Mouse (Mus musculus) left cerebral cortex, postnatal 36 days (tissue): Measurements from ENCODE around the gene Arnt2. TPM values are rescaled to one million over a fixed set of nuclear protein-coding genes. Genes with fewer than 3 reads are reported as not detected.

Experiments used
- DNase-seq, 2 experiments: peaks; one replicate each; pipeline ENCODE4 v3.0.0; 2021 to 2022; ENCODE audit warnings: low spot score in 2 of 2, mixed read lengths in 1 of 2
- intact Hi-C: fragments of 180-260 bp; cut with DNase I; formaldehyde crosslinking; loops from one replicate; pipeline ENCODE4 v1.15.1; 2025
- total RNA-seq, 2 experiments: library from RNA; stranded (reverse); gene quantifications; 2 replicates each; pipeline ENCODE4 v1.2.3; 2021

Gene Arnt2
- total RNA-seq, result 100 to 1,000 TPM; 224 to 265 TPM

GRCm38 (mm10) chr7:84409896-84410521 lies at the start of gene Arnt2:
Gene Arnt2, minus strand, starts transcription at chr7:84410176.
- intact Hi-C loops, result loop anchor here (2.0 to 5.0 kb wide), 2 partner anchors 37 to 38 kb away; no protein-coding TSS in a partner anchor
- peak; percentile 68 to 80 for DNase-seq

DNA sequence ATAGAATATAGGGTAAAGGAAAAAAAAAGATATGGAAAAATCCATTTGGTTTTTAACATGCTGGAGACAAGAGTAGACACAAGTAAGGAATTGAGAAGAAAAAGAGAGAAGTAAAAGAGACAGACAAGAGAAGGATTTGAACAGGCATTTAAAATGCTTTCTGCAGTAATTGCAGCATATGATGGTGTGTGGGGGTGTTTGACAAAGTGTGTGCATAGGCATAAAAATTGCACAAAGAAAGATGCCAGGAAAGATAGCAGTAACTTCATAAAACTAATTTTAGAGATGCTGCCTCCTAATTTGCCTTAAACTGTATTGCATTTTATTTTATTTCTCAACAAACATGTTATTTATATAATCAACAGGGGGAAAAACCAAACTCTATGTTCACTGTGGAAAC lies 41.7 kb upstream of the Arnt2 start:
- intact Hi-C loops, result loop anchor here (10.0 kb wide), 2 partner anchors 73 to 133 kb away; partner anchors contain the start of gene Gm2115
- no peak for DNase-seq

DNA sequence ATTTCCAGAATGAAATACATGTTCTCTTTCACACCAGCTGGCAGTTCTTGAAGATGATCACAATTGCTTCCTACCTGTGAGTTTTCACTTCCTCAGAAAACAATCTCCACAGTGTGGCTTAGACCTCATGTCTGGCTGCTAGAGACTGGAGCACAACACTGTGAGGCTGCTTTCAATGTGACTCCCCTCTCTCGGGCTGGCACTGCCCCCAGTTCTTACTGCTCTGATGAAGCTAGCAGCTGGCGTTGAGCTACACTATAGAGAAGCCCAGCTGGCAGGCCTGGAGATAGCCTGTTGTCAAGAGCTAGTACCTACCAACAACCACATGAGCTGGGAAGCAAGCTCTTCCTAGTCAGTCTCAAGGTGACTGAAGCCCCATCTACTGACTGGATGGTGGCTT lies 39.1 kb upstream of the Arnt2 start:
- intact Hi-C loops, result loop anchor here (10.0 kb wide), 1 partner anchor 94 kb away; no protein-coding TSS in a partner anchor
- DNase-seq, result peak; percentile 57 to 58

GRCm38 (mm10) chr7:84448512-84448911 lies 38.5 kb upstream of the Arnt2 start:
- DNase-seq, result no peak
- intact Hi-C loops, result loop anchor here (10.0 kb wide), 1 partner anchor 94 kb away; no protein-coding TSS in a partner anchor

- intact Hi-C loops, result loop anchor here (2.0 to 10.0 kb wide), 2 partner anchors 37 to 93 kb away; partner anchors contain the start of gene Arnt2
- DNase-seq, result no peak
These were observed 37.9 kb upstream of the Arnt2 start for GRCm38 (mm10) chr7:84447740-84448435.

DNA sequence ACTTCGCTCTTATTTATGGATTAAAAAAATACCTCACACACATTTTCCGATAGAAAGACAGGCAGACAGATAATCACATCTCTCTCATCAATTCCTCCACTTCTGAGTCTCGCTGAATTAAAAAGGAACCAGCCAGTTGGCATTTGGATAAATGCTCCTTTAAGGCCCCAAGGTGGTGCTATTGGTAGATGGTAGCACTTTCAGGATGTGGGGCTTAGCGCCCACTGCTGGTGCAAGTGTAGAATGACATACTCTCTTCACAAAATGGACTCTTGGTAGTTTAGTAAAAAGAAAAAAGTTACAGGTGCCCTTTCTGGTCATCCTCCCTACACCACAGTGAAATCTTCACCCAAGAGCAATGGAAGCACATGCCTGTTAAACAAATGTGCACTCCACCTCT lies 37.1 kb upstream of the Arnt2 start:
- peak; percentile 53 to 62 for DNase-seq
- intact Hi-C loops, result loop anchor here (2.0 to 10.0 kb wide), 2 partner anchors 36 to 92 kb away; partner anchors contain the start of gene Arnt2

- intact Hi-C loops, result loop anchor here (10.0 kb wide), 1 partner anchor 88 kb away; no protein-coding TSS in a partner anchor
- DNase-seq, result no peak
These were observed 32.5 kb upstream of the Arnt2 start for GRCm38 (mm10) chr7:84442343-84442911.

DNA sequence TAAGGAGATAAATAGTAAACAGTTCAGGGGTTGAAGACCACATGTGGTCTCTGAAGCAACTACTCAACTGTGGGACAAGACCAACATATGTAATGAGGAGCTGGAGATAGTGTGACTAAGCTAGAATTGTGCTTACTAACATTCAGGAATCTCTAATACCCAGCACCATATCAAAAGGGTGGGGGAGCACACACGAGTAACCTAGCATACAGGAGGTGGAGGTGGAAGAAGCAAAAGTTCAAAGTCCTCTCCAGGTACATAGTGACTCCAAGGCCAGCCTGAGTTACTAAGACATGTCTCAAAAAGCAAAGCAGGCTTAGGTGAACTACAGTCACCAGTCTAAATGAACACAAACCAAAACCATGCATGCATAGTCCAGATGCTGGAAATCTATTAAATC lies 29.6 kb upstream of the Arnt2 start:
- intact Hi-C loops, result loop anchor here (10.0 kb wide), 1 partner anchor 85 kb away; no protein-coding TSS in a partner anchor
- no peak for DNase-seq

GRCm38 (mm10) chr7:84434901-84435300 lies 24.9 kb upstream of the Arnt2 start:
- intact Hi-C loops, result no loop called here
- no peak for DNase-seq

- DNase-seq, result peak; percentile 31 to 51
- intact Hi-C loops, result no loop called here
These were observed 22.2 kb upstream of the Arnt2 start for GRCm38 (mm10) chr7:84432151-84432550.

- intact Hi-C loops, result no loop called here
- no peak for DNase-seq
These were observed 17.2 kb upstream of the Arnt2 start for GRCm38 (mm10) chr7:84427221-84427620.

GRCm38 (mm10) chr7:84424670-84425385 lies 14.9 kb upstream of the Arnt2 start:
- intact Hi-C loops, result no loop called here
- DNase-seq, result no peak

DNA sequence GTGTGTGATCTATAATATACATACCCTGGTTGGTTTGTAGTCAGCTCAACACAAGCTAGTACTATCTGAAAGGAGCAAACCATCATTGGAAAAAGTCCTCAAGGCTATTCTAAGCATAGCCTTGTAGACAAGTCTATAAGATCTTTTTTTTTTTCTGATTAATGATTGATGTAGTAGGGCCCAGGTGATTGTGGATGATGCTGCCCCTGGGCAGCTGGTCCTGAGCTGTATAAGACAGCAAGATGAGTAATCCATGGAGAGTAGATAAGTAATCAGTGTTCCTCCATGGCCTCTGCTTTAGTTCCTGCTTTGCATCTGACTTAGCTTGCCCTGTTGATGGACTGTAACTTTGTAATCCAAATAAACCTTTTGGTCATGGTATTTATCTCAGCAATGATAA lies 11.8 kb upstream of the Arnt2 start:
- DNase-seq, result no peak
- intact Hi-C loops, result no loop called here

DNA sequence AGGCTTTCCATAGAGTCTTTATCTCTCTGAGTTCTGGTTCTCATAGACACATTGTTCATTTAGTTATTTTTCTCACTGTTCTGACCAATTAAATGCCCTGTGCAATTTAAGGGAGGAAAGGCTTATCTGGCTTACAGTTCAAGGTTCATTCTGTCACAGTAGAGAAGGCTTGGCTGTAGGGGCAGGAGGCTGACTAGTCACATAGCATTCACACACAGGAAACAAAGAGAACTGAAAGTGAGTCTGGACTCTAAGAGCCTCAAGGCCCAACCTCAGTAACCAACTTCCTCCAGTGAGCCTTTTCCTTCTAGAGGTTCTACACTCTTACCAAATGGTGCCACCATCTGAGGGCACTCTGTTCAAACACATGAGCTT lies 11.3 kb upstream of the Arnt2 start:
- intact Hi-C loops, result no loop called here
- no peak for DNase-seq

DNA sequence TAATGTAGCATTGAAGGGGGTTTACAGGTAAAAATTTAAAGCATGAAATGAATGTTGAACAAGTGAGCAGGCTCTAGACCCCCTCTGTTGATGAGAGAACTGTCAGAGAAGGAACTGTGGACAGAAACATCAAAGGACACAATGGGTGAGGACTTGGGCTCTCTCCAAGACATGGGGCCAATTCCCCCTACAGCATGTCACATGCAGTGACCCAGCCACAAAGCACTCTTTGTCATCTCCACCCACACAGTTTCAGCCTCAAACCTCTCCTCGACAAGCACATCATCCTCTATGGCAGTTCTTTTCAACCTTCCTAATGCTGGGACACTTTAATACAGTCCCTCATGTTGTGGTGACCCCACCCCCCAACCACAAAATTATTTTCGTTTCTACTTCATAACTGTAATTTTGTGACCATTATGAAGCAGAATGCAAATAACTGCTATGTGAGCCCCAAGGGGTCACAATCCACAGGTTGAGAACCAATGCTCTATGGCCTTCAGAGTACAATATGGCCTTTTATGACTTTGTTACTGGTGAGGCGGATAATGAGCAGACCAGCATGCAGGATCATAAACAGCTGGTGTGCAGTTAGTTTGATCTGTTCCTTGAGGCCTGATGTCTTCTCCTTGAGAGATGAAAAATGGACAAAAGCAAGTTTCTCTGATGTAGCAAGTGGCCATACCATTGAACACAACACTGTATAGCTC lies 10.8 kb upstream of the Arnt2 start:
- intact Hi-C loops, result no loop called here
- DNase-seq, result no peak

DNA sequence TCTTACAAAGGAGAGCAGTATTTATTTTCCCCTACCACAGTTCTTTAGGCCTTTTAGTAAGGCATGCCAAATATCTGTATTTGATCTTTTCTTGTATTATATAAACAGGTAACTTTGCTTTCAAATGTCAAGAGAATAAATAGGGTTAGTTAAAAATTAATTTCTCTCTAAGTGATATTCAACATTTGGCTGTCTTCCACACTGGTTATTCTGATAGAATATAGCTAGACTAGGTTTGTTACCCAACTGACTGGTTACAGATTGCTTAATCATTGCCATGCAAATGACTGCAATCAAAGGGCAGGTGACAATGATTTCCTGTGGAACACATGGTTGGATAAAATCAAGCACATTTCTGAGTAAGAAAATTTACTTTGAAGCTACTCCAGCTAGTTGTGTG lies 7.5 kb upstream of the Arnt2 start:
- no peak for DNase-seq
- intact Hi-C loops, result no loop called here

DNA sequence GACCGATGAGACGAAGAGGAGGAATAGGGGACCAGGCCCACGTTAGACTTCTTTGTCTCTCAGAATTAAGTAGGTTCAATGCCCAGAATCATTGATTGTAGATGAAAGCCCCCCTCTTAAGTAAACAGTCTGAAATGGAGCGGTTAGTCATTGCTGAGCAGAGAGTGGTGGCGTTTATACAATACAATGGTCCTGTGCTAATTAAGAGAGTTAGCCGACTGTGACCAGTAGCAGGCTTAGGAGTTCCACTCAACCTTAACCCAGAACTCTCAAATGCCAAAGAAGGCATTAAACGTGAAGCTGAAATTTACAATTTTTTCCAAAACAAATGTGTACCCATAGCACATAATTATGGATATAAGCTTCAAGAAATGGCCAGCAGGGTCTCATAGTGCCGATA lies 2.6 kb upstream of the Arnt2 start:
- intact Hi-C loops, result no loop called here

GRCm38 (mm10) chr7:84409241-84409895 lies 608 bp downstream of the Arnt2 start:
- DNase-seq, result peak; percentile 67 to 68
- intact Hi-C loops, result loop anchor here (5.0 kb wide), 1 partner anchor 37 kb away; no protein-coding TSS in a partner anchor

More for the DNA sequence above, 2.6 kb upstream of the Arnt2 start:
- DNase-seq, result no peak

GRCm38 (mm10) chr7:84408282-84408681 lies 1.7 kb downstream of the Arnt2 start:
- peak; percentile 17 to 29 for DNase-seq
- intact Hi-C loops, result loop anchor here (5.0 kb wide), 1 partner anchor 36 kb away; no protein-coding TSS in a partner anchor
